Mouse (Mus musculus): ENCODE measurements around the gene Gsk3a. TPM values are rescaled to one million over a fixed set of nuclear protein-coding genes. Genes with fewer than 3 reads are reported as not detected.

The Gsk3a gene
- polyA plus RNA-seq, 1 experiment, result 87.3 TPM

DNA sequence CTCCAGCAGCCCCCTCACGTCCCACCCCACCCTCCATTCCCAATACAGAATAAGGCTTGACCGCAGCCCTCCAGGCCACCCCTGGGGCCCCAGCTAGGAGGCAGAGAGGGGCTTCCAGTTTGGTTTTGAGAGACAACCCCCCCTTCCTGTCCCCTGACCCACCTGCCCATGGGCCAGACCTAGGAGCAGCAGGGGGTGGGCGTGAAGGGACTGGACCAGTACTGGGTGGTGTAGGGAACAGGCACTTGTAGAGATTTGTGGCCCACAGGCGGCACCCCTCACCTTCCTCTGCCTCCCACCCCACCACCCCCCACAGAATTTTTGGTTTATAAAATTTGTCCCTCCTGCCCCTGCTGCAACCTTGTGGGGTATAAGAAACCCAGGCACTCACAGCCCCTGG is 5.7 kb upstream of the Gsk3a start:
- TF ChIP-seq MAX (IDR thresholded peaks at IDR 0.05), result no peak
- no peak for TF ChIP-seq FOSL1 (IDR thresholded peaks at IDR 0.05; ENCODE audit: insufficient read depth, low read length, poor library complexity, severe bottlenecking)
- TF ChIP-seq MYOG (IDR thresholded peaks at IDR 0.05; ENCODE audit: control insufficient read depth, extremely low read depth, insufficient read length), result no peak
- no peak for TF ChIP-seq USF1 (IDR thresholded peaks at IDR 0.05; ENCODE audit: low read depth)
- no peak for TF ChIP-seq MYOD1 (IDR thresholded peaks at IDR 0.05; ENCODE audit: control insufficient read depth, insufficient read length, low read depth)
- no peak for TF ChIP-seq CEBPB (IDR thresholded peaks at IDR 0.05; ENCODE audit: low read depth)
- no peak for TF ChIP-seq CTCF (IDR thresholded peaks at IDR 0.05; ENCODE audit: control insufficient read depth, insufficient read depth, insufficient read length)
- Histone ChIP-seq H3K79me3 (ENCODE audit: low read depth) (peaks cover 35% of the 10 kb centered on the region), H3K36me3 (ENCODE audit: control insufficient read depth, insufficient read depth) (peaks cover 32% of the 10 kb centered on the region), H3K4me3 (ENCODE audit: insufficient read depth, poor library complexity, severe bottlenecking) (no peak overlapping the region), H3ac (ENCODE audit: control insufficient read depth, insufficient read length, low read depth) (no peak overlapping the region), H3K27me3 (ENCODE audit: control insufficient read depth, insufficient read depth, insufficient read length) (no peaks in the 10 kb centered on the region), H3K79me2 (ENCODE audit: control insufficient read depth, insufficient read depth) (peaks cover 50% of the 10 kb centered on the region)

DNA sequence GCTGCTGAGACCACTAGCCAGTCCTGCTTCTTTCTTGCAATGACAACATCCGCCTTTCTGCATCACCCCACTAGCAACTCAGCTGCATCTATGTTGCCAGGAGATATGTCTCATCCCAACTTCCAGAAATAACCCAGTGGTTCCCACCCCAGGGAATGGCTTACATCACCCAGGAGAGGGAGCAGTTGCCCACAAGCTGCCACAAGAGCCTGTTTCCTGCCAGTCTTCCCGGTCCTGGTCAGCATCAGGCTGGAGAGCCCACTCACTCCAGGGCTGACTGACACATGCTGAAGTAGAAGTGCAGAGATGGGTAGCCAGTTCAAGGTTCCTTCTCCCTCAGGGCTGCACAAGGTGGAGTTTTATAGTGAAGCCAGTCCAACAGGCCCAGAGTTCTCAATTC is 3.4 kb upstream of the Gsk3a start:
- H3ac ChIP-seq (ENCODE audit: control insufficient read depth, insufficient read length, low read depth), result no peak overlapping the region
- no peaks in the 10 kb centered on the region for H3K27me3 ChIP-seq (ENCODE audit: control insufficient read depth, insufficient read depth, insufficient read length)
- no peak overlapping the region for H3K4me3 ChIP-seq (ENCODE audit: insufficient read depth, poor library complexity, severe bottlenecking)
- peaks cover 28% of the 10 kb centered on the region for H3K36me3 ChIP-seq (ENCODE audit: control insufficient read depth, insufficient read depth)
- H3K79me3 ChIP-seq (ENCODE audit: low read depth), result peaks cover 24% of the 10 kb centered on the region
- peaks cover 40% of the 10 kb centered on the region for H3K79me2 ChIP-seq (ENCODE audit: control insufficient read depth, insufficient read depth)
- TF ChIP-seq FOSL1 (IDR thresholded peaks at IDR 0.05; ENCODE audit: insufficient read depth, low read length, poor library complexity, severe bottlenecking), result no peak
- TF ChIP-seq CTCF (IDR thresholded peaks at IDR 0.05; ENCODE audit: control insufficient read depth, insufficient read depth, insufficient read length), result peak; percentile 75

- Histone ChIP-seq H3K4me3 (ENCODE audit: insufficient read depth, poor library complexity, severe bottlenecking) (no peak overlapping the region), H3K36me3 (ENCODE audit: control insufficient read depth, insufficient read depth) (peaks cover 24% of the 10 kb centered on the region), H3K27me3 (ENCODE audit: control insufficient read depth, insufficient read depth, insufficient read length) (no peaks in the 10 kb centered on the region), H3K79me2 (ENCODE audit: control insufficient read depth, insufficient read depth) (peaks cover 40% of the 10 kb centered on the region), H3ac (ENCODE audit: control insufficient read depth, insufficient read length, low read depth) (no peak overlapping the region), H3K79me3 (ENCODE audit: low read depth) (peaks cover 24% of the 10 kb centered on the region)
- TF ChIP-seq MYOG (IDR thresholded peaks at IDR 0.05; ENCODE audit: control insufficient read depth, extremely low read depth, insufficient read length) (no peak), USF1 (IDR thresholded peaks at IDR 0.05; ENCODE audit: low read depth) (no peak), CEBPB (IDR thresholded peaks at IDR 0.05; ENCODE audit: low read depth) (no peak)
These were observed 3.0 kb upstream of the Gsk3a start for GRCm38 (mm10) chr7:25240631-25241030.

DNA sequence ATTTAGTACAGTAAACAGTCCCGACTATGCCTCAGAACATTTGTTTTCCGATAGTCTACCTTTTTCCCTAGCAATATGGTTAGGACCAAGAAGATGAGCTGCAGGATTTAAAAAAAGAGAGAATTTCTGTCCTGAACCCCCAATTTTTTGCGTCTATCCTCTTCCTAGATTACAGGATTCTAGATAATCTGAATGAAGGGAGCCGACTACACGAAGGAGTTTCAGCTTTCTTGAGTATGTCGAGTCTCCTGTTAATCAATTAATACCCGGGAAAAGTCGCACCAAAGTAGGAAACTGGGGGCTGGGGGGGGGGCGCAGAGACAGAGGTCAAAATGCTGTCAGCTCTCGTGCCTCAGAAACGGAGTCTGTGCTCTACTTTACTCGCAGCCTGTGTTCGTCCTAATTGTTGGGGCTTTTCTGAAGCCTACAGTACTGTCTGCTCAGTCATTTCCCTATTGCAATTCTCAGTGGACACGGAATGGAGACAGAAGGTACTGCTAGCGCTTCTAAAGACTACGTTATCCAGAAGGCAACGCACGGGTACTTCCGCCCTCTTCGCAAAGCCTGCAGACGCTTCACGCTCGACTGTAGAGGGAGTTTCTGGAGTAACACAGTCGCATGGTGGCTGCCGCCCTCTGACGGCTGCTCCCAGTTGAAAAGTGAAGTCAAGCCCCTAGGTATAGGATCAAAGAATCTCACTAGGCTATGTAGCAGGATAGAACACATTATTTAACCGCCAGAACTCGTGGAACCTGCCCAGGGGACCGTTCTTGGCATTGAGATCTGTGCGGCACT is 1.4 kb upstream of the Gsk3a start:
- Histone ChIP-seq H3ac (ENCODE audit: control insufficient read depth, insufficient read length, low read depth) (peak overlapping the region; percentile 54), H3K27me3 (ENCODE audit: control insufficient read depth, insufficient read depth, insufficient read length) (no peaks in the 10 kb centered on the region), H3K4me3 (ENCODE audit: insufficient read depth, poor library complexity, severe bottlenecking) (no peak overlapping the region), H3K79me3 (ENCODE audit: low read depth) (peaks cover 19% of the 10 kb centered on the region), H3K79me2 (ENCODE audit: control insufficient read depth, insufficient read depth) (peaks cover 43% of the 10 kb centered on the region), H3K36me3 (ENCODE audit: control insufficient read depth, insufficient read depth) (peaks cover 18% of the 10 kb centered on the region)
- TF ChIP-seq FOSL1 (IDR thresholded peaks at IDR 0.05; ENCODE audit: insufficient read depth, low read length, poor library complexity, severe bottlenecking), result no peak
- peak; percentile 10 for TF ChIP-seq CTCF (IDR thresholded peaks at IDR 0.05; ENCODE audit: control insufficient read depth, insufficient read depth, insufficient read length)
- TF ChIP-seq MYOG (IDR thresholded peaks at IDR 0.05; ENCODE audit: control insufficient read depth, extremely low read depth, insufficient read length), result no peak

DNA sequence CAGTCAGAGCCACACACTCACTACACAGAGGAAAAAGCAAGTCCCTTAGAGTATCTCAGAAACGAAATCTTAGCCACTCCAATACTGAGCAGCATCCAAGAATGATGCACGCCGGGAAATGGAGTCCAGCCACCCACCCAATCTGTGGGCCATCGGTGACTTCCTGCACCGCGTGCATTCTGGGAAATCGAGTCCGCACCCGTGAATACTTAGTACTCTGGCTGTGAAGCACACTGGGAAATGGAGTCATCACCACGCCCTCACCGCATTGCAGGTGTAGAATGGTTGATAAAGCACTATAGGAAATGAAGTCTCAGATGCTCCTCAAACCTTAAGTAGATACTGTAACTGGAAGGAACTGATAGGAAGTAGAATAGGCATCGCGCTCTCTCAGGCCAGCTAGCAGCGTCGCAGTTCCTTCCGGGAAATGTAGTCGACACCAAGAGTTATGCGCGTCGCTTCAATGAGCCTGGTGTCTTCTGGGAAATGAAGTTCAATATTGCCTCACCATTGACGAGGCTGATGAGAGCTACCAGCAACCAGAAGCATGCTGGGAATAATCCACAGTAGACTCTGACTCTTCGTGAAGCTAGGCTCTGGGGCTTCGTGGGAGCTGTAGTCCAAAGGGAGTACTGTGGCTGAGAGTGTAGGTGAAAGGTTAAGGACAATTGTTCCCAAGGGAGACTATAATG is 510 bp upstream of the Gsk3a start:
- Histone ChIP-seq H3K36me3 (ENCODE audit: control insufficient read depth, insufficient read depth) (peaks cover 27% of the 10 kb centered on the region), H3K79me3 (ENCODE audit: low read depth) (peaks cover 20% of the 10 kb centered on the region), H3ac (ENCODE audit: control insufficient read depth, insufficient read length, low read depth) (peak overlapping the region; percentile 36), H3K79me2 (ENCODE audit: control insufficient read depth, insufficient read depth) (peaks cover 46% of the 10 kb centered on the region), H3K27me3 (ENCODE audit: control insufficient read depth, insufficient read depth, insufficient read length) (no peaks in the 10 kb centered on the region), H3K4me3 (ENCODE audit: insufficient read depth, poor library complexity, severe bottlenecking) (no peak overlapping the region)
- TF ChIP-seq MAX (IDR thresholded peaks at IDR 0.05), result peak; percentile 16
- no peak for TF ChIP-seq FOSL1 (IDR thresholded peaks at IDR 0.05; ENCODE audit: insufficient read depth, low read length, poor library complexity, severe bottlenecking)
- TF ChIP-seq CEBPB (IDR thresholded peaks at IDR 0.05; ENCODE audit: low read depth), result peak; percentile 62
- no peak for TF ChIP-seq CTCF (IDR thresholded peaks at IDR 0.05; ENCODE audit: control insufficient read depth, insufficient read depth, insufficient read length)

- peaks cover 39% of the 10 kb centered on the region for H3K36me3 ChIP-seq (ENCODE audit: control insufficient read depth, insufficient read depth)
- no peak for TF ChIP-seq FOSL1 (IDR thresholded peaks at IDR 0.05; ENCODE audit: insufficient read depth, low read length, poor library complexity, severe bottlenecking)
- no peak for TF ChIP-seq MYOD1 (IDR thresholded peaks at IDR 0.05; ENCODE audit: control insufficient read depth, insufficient read length, low read depth)
- no peak for TF ChIP-seq CEBPB (IDR thresholded peaks at IDR 0.05; ENCODE audit: low read depth)
- TF ChIP-seq MAX (IDR thresholded peaks at IDR 0.05), result no peak
- TF ChIP-seq MYOG (IDR thresholded peaks at IDR 0.05; ENCODE audit: control insufficient read depth, extremely low read depth, insufficient read length), result no peak
- no peak for TF ChIP-seq CTCF (IDR thresholded peaks at IDR 0.05; ENCODE audit: control insufficient read depth, insufficient read depth, insufficient read length)
- no peak for TF ChIP-seq USF1 (IDR thresholded peaks at IDR 0.05; ENCODE audit: low read depth)
These were observed 2.1 kb downstream of the Gsk3a start for GRCm38 (mm10) chr7:25235526-25235925.

More at GRCm38 (mm10) chr7:25235526-25235925, 2.1 kb downstream of the Gsk3a start:
- H3ac ChIP-seq (ENCODE audit: control insufficient read depth, insufficient read length, low read depth), result no peak overlapping the region
- peaks cover 21% of the 10 kb centered on the region for H3K79me3 ChIP-seq (ENCODE audit: low read depth)
- H3K79me2 ChIP-seq (ENCODE audit: control insufficient read depth, insufficient read depth), result peaks cover 41% of the 10 kb centered on the region
- H3K27me3 ChIP-seq (ENCODE audit: control insufficient read depth, insufficient read depth, insufficient read length), result no peaks in the 10 kb centered on the region
- no peak overlapping the region for H3K4me3 ChIP-seq (ENCODE audit: insufficient read depth, poor library complexity, severe bottlenecking)
